Mouse (Mus musculus): ENCODE results near the gene Dtnb. TPM values are rescaled to one million over a fixed set of nuclear protein-coding genes. Genes with fewer than 3 reads are reported as not detected.
A peak's percentile ranks its signal among the peaks of the same experiment; 100 is the strongest.

The Dtnb gene
- polyA plus RNA-seq, 1 experiment from 2014 or later, result 18.8 TPM

DNA sequence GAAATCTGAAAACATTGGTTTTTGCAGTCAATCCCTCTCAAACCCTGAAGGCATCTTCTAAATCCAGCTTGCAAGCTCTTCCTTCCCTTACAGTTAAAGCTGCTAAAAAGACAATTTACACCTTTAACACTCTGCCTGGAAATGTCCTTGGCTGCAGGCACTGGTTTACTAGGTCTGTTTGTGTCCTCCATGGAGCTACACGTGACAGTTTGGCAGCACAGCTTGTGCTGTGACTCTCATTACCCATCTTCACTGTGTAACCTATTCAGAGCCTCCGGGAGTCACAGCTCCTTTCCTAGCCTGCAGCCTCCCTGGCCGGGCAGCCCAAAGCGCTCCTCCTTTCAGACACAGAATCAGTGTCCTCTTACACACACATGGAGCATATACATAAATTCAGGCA is 8.5 kb upstream of the Dtnb start:
- TF ChIP-seq EP300 (IDR thresholded peaks at IDR 0.05) (no peak), CTCF (IDR thresholded peaks at IDR 0.05) (no peak)
- Histone ChIP-seq H3K27me3 (replicated peaks; ENCODE audit: insufficient read depth, low read length) (no peaks in the 10 kb centered on the region), H3K4me3 (ENCODE audit: low read depth, low read length) (no peak overlapping the region), H3K4me2 (replicated peaks; ENCODE audit: low read depth, low read length) (no peak overlapping the region), H3K9me3 (ENCODE audit: low read length) (no peaks in the 10 kb centered on the region), H3K9ac (replicated peaks; ENCODE audit: low read depth) (no peak overlapping the region), H3K27ac (ENCODE audit: low read length) (no peak overlapping the region), H3K36me3 (ENCODE audit: insufficient read depth, low read length) (no peaks in the 10 kb centered on the region), H3K4me1 (ENCODE audit: insufficient read depth, low read depth, low read length) (no peaks in the 10 kb centered on the region)
- ATAC-seq (no peak), DNase-seq (ENCODE audit: low spot score) (no peak)
- 84% methylated on average over 4 of the region's 4 CpGs for WGBS

DNA sequence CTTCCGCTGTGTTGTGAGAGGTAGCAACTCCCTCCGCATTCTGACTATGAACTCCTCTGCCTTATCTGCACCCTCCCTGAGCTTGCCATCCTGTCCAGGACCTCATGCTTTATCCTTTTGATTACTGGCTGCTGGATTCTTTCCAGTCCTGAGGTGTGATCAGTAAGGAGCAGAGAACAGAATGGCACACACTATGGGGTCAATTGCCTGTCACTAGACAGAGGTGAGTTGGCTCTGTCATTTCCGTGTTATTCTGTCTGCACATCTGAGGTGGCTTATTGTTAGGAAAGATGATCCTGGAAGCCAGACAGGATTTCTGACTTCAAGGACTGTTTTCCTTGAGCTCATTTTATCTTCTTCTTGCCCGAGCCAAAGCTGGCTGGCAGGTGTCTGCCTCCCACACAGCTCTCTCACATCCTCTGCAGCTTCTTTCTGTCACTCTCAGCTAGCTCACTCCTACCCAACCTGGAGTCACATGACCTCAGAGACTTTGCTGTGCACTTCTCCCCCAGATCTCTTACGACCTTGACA is 3.7 kb upstream of the Dtnb start:
- H3K4me2 ChIP-seq (replicated peaks; ENCODE audit: low read depth, low read length), result no peak overlapping the region
- WGBS, result 54% methylated on average over 5 of the region's 5 CpGs
- H3K9ac ChIP-seq (replicated peaks; ENCODE audit: low read depth), result no peak overlapping the region
- H3K36me3 ChIP-seq (ENCODE audit: insufficient read depth, low read length), result no peaks in the 10 kb centered on the region
- no peaks in the 10 kb centered on the region for H3K9me3 ChIP-seq (ENCODE audit: low read length)
- DNase-seq (ENCODE audit: low spot score) (no peak), ATAC-seq (no peak)
- H3K4me3 ChIP-seq (ENCODE audit: low read depth, low read length), result no peak overlapping the region
- no peaks in the 10 kb centered on the region for H3K4me1 ChIP-seq (ENCODE audit: insufficient read depth, low read depth, low read length)
- no peaks in the 10 kb centered on the region for H3K27me3 ChIP-seq (replicated peaks; ENCODE audit: insufficient read depth, low read length)
- H3K27ac ChIP-seq (ENCODE audit: low read length), result no peak overlapping the region
- TF ChIP-seq EP300 (IDR thresholded peaks at IDR 0.05), result no peak
- no peak for TF ChIP-seq CTCF (IDR thresholded peaks at IDR 0.05)

DNA sequence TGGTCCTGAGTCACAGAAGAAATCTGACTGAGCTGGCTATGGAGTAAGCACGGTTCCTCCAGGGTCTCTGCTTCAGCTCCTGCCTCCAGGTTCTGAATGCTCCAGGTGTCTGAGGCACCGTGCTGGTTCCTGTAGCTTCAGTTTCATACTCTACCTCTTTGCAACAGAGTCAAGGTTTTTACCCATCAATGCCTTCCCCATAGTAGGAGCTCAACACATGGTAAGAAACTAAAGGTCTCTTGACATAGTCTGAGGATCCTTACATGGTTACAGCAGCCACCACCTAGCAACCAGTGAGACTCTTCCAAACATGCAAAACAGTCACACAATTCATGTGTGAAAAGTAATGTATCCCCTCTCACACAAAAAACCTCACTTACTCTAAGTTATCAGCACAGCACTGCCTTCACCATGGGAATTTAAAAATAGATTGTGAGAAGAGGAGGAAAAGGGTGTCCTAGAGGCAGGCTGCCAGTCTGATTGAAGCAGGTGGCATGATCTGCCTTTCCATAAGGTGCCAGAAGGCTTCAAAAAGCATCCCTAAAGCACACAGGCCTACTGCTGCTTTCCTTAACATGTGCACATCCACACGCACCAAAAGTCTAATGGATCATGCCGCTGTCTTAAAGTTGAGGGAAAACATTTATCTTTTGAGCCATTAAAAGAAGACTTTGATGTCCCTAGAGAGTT is 1.3 kb upstream of the Dtnb start:
- Histone ChIP-seq H3K9ac (replicated peaks; ENCODE audit: low read depth) (no peak overlapping the region), H3K36me3 (ENCODE audit: insufficient read depth, low read length) (no peaks in the 10 kb centered on the region), H3K4me2 (replicated peaks; ENCODE audit: low read depth, low read length) (no peak overlapping the region), H3K27me3 (replicated peaks; ENCODE audit: insufficient read depth, low read length) (no peaks in the 10 kb centered on the region), H3K4me3 (ENCODE audit: low read depth, low read length) (no peak overlapping the region), H3K4me1 (ENCODE audit: insufficient read depth, low read depth, low read length) (no peaks in the 10 kb centered on the region), H3K9me3 (ENCODE audit: low read length) (no peaks in the 10 kb centered on the region), H3K27ac (ENCODE audit: low read length) (no peak overlapping the region)
- 81% methylated on average over 4 of the region's 4 CpGs for WGBS
- no peak for DNase-seq (ENCODE audit: low spot score)
- no peak for TF ChIP-seq EP300 (IDR thresholded peaks at IDR 0.05)
- no peak for TF ChIP-seq CTCF (IDR thresholded peaks at IDR 0.05)
- no peak for ATAC-seq

- H3K4me2 ChIP-seq (replicated peaks; ENCODE audit: low read depth, low read length), result peak overlapping the region; percentile 71
- no peak for TF ChIP-seq EP300 (IDR thresholded peaks at IDR 0.05)
- no peak for TF ChIP-seq CTCF (IDR thresholded peaks at IDR 0.05)
- no peaks in the 10 kb centered on the region for H3K4me1 ChIP-seq (ENCODE audit: insufficient read depth, low read depth, low read length)
- no peaks in the 10 kb centered on the region for H3K36me3 ChIP-seq (ENCODE audit: insufficient read depth, low read length)
- H3K4me3 ChIP-seq (ENCODE audit: low read depth, low read length), result peak overlapping the region; percentile 97
- DNase-seq (ENCODE audit: low spot score) (peak; percentile 72), ATAC-seq (peak; percentile 80)
- WGBS, result 1% methylated on average over 53 of the region's 53 CpGs
- no peaks in the 10 kb centered on the region for H3K9me3 ChIP-seq (ENCODE audit: low read length)
- H3K27ac ChIP-seq (ENCODE audit: low read length), result peak overlapping the region; percentile 91
- no peaks in the 10 kb centered on the region for H3K27me3 ChIP-seq (replicated peaks; ENCODE audit: insufficient read depth, low read length)
- H3K9ac ChIP-seq (replicated peaks; ENCODE audit: low read depth), result peak overlapping the region; percentile 78
Measured at GRCm38 (mm10) chr12:3572581-3573397, 608 bp downstream of the Dtnb start.

DNA sequence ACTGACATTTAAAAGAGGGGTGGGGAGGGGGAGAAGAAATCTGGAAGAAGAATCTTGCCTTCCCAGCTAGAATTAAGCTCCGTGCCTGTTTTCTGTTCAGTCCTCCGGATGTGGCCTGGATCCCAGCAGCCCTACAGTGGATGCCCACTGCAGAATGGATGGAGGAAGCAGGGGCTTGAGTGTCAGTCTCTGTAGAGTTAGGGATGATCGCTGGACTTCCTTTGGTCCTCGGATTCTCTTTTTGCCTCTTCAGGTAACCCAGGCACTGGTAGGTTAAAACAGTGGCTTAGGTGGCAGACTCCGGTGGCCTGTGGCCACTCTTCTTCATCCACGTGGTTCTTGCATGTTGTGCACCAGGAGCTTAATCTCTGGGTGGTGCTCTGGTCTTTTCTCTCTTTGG is 1.2 kb downstream of the Dtnb start:
- no peak for ATAC-seq
- DNase-seq (ENCODE audit: low spot score), result no peak
- peak overlapping the region; percentile 71 for H3K4me2 ChIP-seq (replicated peaks; ENCODE audit: low read depth, low read length)
- H3K27me3 ChIP-seq (replicated peaks; ENCODE audit: insufficient read depth, low read length), result no peaks in the 10 kb centered on the region
- H3K4me1 ChIP-seq (ENCODE audit: insufficient read depth, low read depth, low read length), result no peaks in the 10 kb centered on the region
- H3K36me3 ChIP-seq (ENCODE audit: insufficient read depth, low read length), result no peaks in the 10 kb centered on the region
- H3K27ac ChIP-seq (ENCODE audit: low read length), result peak overlapping the region; percentile 91
- TF ChIP-seq CTCF (IDR thresholded peaks at IDR 0.05), result no peak
- no peak for TF ChIP-seq EP300 (IDR thresholded peaks at IDR 0.05)
- H3K9ac ChIP-seq (replicated peaks; ENCODE audit: low read depth), result no peak overlapping the region
- WGBS, result 30% methylated on average over 6 of the region's 6 CpGs
- H3K4me3 ChIP-seq (ENCODE audit: low read depth, low read length), result peak overlapping the region; percentile 97; the same call in 1 of the 2 replicates
- H3K9me3 ChIP-seq (ENCODE audit: low read length), result no peaks in the 10 kb centered on the region

DNA sequence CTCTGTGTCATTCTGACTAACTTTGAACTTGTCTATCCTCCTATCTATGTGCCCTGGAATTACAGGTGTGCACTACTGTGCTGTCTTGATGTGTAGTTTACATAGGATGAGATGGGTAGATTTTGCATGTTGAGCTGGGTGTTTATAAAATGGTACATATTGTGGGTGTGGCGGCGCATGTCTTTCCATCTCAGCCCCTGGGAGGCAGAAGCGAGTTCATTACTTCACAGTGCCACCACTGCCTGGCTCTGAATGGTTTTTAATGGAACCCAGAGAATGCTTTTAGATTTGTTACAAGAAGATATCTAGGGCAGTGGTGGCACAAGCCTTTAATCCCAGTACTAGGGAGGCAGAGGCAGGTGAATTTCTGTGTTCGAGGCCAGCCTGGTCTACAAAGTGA is 2.5 kb downstream of the Dtnb start:
- ATAC-seq, result no peak
- Histone ChIP-seq H3K9ac (replicated peaks; ENCODE audit: low read depth) (no peak overlapping the region), H3K36me3 (ENCODE audit: insufficient read depth, low read length) (no peaks in the 10 kb centered on the region), H3K4me1 (ENCODE audit: insufficient read depth, low read depth, low read length) (no peaks in the 10 kb centered on the region), H3K4me2 (replicated peaks; ENCODE audit: low read depth, low read length) (no peak overlapping the region), H3K27ac (ENCODE audit: low read length) (no peak overlapping the region), H3K9me3 (ENCODE audit: low read length) (no peaks in the 10 kb centered on the region), H3K4me3 (ENCODE audit: low read depth, low read length) (no peak overlapping the region), H3K27me3 (replicated peaks; ENCODE audit: insufficient read depth, low read length) (no peaks in the 10 kb centered on the region)
- TF ChIP-seq EP300 (IDR thresholded peaks at IDR 0.05), result no peak
- peak; percentile 24 for TF ChIP-seq CTCF (IDR thresholded peaks at IDR 0.05)
- 95% methylated on average over 4 of the region's 4 CpGs for WGBS
- no peak for DNase-seq (ENCODE audit: low spot score)

All from lung, postnatal 0 days (tissue).